Mouse (Mus musculus) CH12.LX (cell line): Measurements from ENCODE around the gene Abca3. TPM values are rescaled to one million over a fixed set of nuclear protein-coding genes. Genes with fewer than 3 reads are reported as not detected.

Source experiments
- DNase-seq: peaks from one replicate; pipeline ENCODE4 v3.0.0-alpha.2; 2013; ENCODE audit errors: extremely low read depth
- H3K27ac ChIP-seq: 2 replicates; pipeline ENCODE4 v1.5.1; 2012; ENCODE audit warnings: low read depth, mild to moderate bottlenecking, control low read depth, moderate library complexity; ENCODE audit not compliant: insufficient read depth
- H3K27me3 ChIP-seq: replicated peaks from 2 replicates; pipeline ENCODE3; 2012; ENCODE audit warnings: inconsistent platforms
- H3K36me3 ChIP-seq, 2 experiments: replicated peaks in 1 of 2; 2 replicates each; pipeline versions ENCODE3 to v1.6.1; 2012; ENCODE audit warnings: inconsistent platforms in 1 of 2, low read length in 1 of 2, mild to moderate bottlenecking in 1 of 2, mixed read lengths in 1 of 2, moderate library complexity in 1 of 2; ENCODE audit not compliant: control insufficient read depth in 1 of 2, insufficient read depth in 1 of 2
- H3K4me1 ChIP-seq, 2 experiments: 2 replicates each; pipeline ENCODE4 v1.6.1; 2012; ENCODE audit warnings: inconsistent platforms in 1 of 2, moderate library complexity in 1 of 2; ENCODE audit not compliant: insufficient read depth in 2 of 2, control insufficient read depth in 1 of 2
- H3K4me2 ChIP-seq: 2 replicates; pipeline ENCODE4 v1.6.1; 2012; ENCODE audit warnings: low read depth, mild to moderate bottlenecking, control low read depth; ENCODE audit not compliant: poor library complexity, insufficient read depth, severe bottlenecking
- H3K4me3 ChIP-seq, 3 experiments: fragments of 150-350 bp in 1 of 3; sonication (generic) in 1 of 3; replicated peaks in 1 of 3; 2 replicates each; pipeline versions ENCODE3 to v1.5.1; 2011 to 2012; ENCODE audit warnings: low read depth in 2 of 3, low read length in 2 of 3, mild to moderate bottlenecking in 2 of 3, moderate library complexity in 2 of 3, control low read depth in 1 of 3, improper control_type of control experiment in 1 of 3, inconsistent platforms in 1 of 3, mixed read lengths in 1 of 3; ENCODE audit not compliant: poor library complexity in 1 of 3
- H3K79me2 ChIP-seq: replicated peaks from 2 replicates; pipeline ENCODE4 v1.6.1; 2012; ENCODE audit warnings: mild to moderate bottlenecking, moderate library complexity; ENCODE audit not compliant: control insufficient read depth, poor library complexity, insufficient read depth, severe bottlenecking; ENCODE audit errors: extremely low read depth
- H3K9ac ChIP-seq: 2 replicates; pipeline ENCODE4 v1.6.1; 2012; ENCODE audit warnings: low read depth, mild to moderate bottlenecking, control low read depth, moderate library complexity; ENCODE audit not compliant: insufficient read depth
- H3K9me3 ChIP-seq: replicated peaks from 2 replicates; pipeline ENCODE3; 2012; ENCODE audit warnings: low read length, inconsistent platforms, mixed read lengths
- BHLHE40 ChIP-seq: IDR thresholded peaks from 2 replicates; pipeline ENCODE4 v1.6.1; 2011; ENCODE audit warnings: mild to moderate bottlenecking, low read depth, low read length, improper control_type of control experiment
- CHD1 ChIP-seq: IDR thresholded peaks from 2 replicates; pipeline ENCODE4 v1.6.1; 2012; ENCODE audit warnings: low read depth, low read length, improper control_type of control experiment, inconsistent platforms
- CHD2 ChIP-seq: IDR thresholded peaks from 2 replicates; pipeline ENCODE4 v1.6.1; 2011; ENCODE audit warnings: low read length, improper control_type of control experiment
- CTCF ChIP-seq, 2 experiments: IDR thresholded peaks in 1 of 2; conservative IDR thresholded peaks in 1 of 2; 2 replicates each; pipeline ENCODE4 v1.5.1; 2011 to 2012; ENCODE audit warnings: low read depth in 2 of 2, low read length in 2 of 2, improper control_type of control experiment in 1 of 2, inconsistent platforms in 1 of 2, mild to moderate bottlenecking in 1 of 2, moderate library complexity in 1 of 2
- E2F4 ChIP-seq: IDR thresholded peaks from 2 replicates; pipeline ENCODE4 v1.6.1; 2011; ENCODE audit warnings: low read depth, low read length, improper control_type of control experiment; ENCODE audit not compliant: insufficient replicate concordance
- ELF1 ChIP-seq: IDR thresholded peaks from 2 replicates; pipeline ENCODE4 v1.6.1; 2014; ENCODE audit warnings: low read depth, mild to moderate bottlenecking, inconsistent platforms, low read length, improper control_type of control experiment
- EP300 ChIP-seq: IDR thresholded peaks from 2 replicates; pipeline ENCODE4 v1.6.1; 2011; ENCODE audit warnings: low read length, improper control_type of control experiment
- ETS1 ChIP-seq: conservative IDR thresholded peaks from 2 replicates; pipeline ENCODE4 v1.6.1; 2012; ENCODE audit warnings: low read depth, mild to moderate bottlenecking, inconsistent platforms, low read length, improper control_type of control experiment, moderate library complexity
- HCFC1 ChIP-seq: IDR thresholded peaks from 2 replicates; pipeline ENCODE4 v1.6.1; 2012; ENCODE audit warnings: low read depth, mild to moderate bottlenecking, inconsistent platforms, low read length, improper control_type of control experiment
- JUN ChIP-seq: IDR thresholded peaks from 2 replicates; pipeline ENCODE4 v1.6.1; 2011; ENCODE audit warnings: low read depth, mild to moderate bottlenecking, low read length, improper control_type of control experiment, moderate library complexity; ENCODE audit not compliant: insufficient read depth
- JUND ChIP-seq: conservative IDR thresholded peaks from 2 replicates; pipeline ENCODE4 v1.6.1; 2011; ENCODE audit warnings: low read depth, low read length, improper control_type of control experiment
- KAT2A ChIP-seq: IDR thresholded peaks from 2 replicates; pipeline ENCODE4 v1.6.1; 2012; ENCODE audit warnings: low read length, improper control_type of control experiment, inconsistent platforms; ENCODE audit not compliant: insufficient replicate concordance
- MAFK ChIP-seq: IDR thresholded peaks from 2 replicates; pipeline ENCODE4 v1.6.1; 2011; ENCODE audit warnings: low read length, improper control_type of control experiment; ENCODE audit not compliant: insufficient replicate concordance
- MAX ChIP-seq: IDR thresholded peaks from 2 replicates; pipeline ENCODE4 v1.6.1; 2011; ENCODE audit warnings: low read length, improper control_type of control experiment
- MAZ ChIP-seq: IDR thresholded peaks from 2 replicates; pipeline ENCODE4 v1.6.1; 2012; ENCODE audit warnings: low read depth, mild to moderate bottlenecking, inconsistent platforms, low read length, improper control_type of control experiment, moderate library complexity
- MXI1 ChIP-seq: IDR thresholded peaks from 2 replicates; pipeline ENCODE4 v1.6.1; 2011; ENCODE audit warnings: mild to moderate bottlenecking, low read depth, low read length, improper control_type of control experiment
- MYC ChIP-seq: IDR thresholded peaks from 2 replicates; pipeline ENCODE4 v1.6.1; 2011; ENCODE audit warnings: low read depth, mild to moderate bottlenecking, improper control_type of control experiment, low read length
- NELFE ChIP-seq: IDR thresholded peaks from 2 replicates; pipeline ENCODE4 v1.6.1; 2011; ENCODE audit warnings: low read depth, low read length, improper control_type of control experiment
- NRF1 ChIP-seq: IDR thresholded peaks from 2 replicates; pipeline ENCODE4 v1.6.1; 2014; ENCODE audit warnings: low read depth, mild to moderate bottlenecking, inconsistent platforms, low read length, improper control_type of control experiment, moderate library complexity
- PAX5 ChIP-seq: IDR thresholded peaks from 2 replicates; pipeline ENCODE4 v1.6.1; 2012; ENCODE audit warnings: low read length, inconsistent platforms, mixed read lengths
- POLR2A ChIP-seq: IDR thresholded peaks from 2 replicates; pipeline ENCODE4 v1.6.1; 2011; ENCODE audit warnings: low read depth, mild to moderate bottlenecking, improper control_type of control experiment, low read length
- POLR2AphosphoS2 ChIP-seq: IDR thresholded peaks from 2 replicates; pipeline ENCODE4 v1.6.1; 2011; ENCODE audit warnings: low read depth, low read length, improper control_type of control experiment
- RAD21 ChIP-seq: IDR thresholded peaks from 2 replicates; pipeline ENCODE4 v1.6.1; 2011; ENCODE audit warnings: low read depth, mild to moderate bottlenecking, low read length, improper control_type of control experiment, moderate library complexity
- RCOR1 ChIP-seq: conservative IDR thresholded peaks from 2 replicates; pipeline ENCODE4 v1.6.1; 2012; ENCODE audit warnings: low read depth, mild to moderate bottlenecking, inconsistent platforms, low read length, improper control_type of control experiment
- SIN3A ChIP-seq: IDR thresholded peaks from 2 replicates; pipeline ENCODE4 v1.6.1; 2012; ENCODE audit warnings: low read length, improper control_type of control experiment, inconsistent platforms
- SMC3 ChIP-seq: IDR thresholded peaks from 2 replicates; pipeline ENCODE4 v1.6.1; 2011; ENCODE audit warnings: low read depth, low read length, improper control_type of control experiment
- TBP ChIP-seq: conservative IDR thresholded peaks from 2 replicates; pipeline ENCODE4 v1.6.1; 2011; ENCODE audit warnings: low read depth, low read length, improper control_type of control experiment
- TCF12 ChIP-seq: IDR thresholded peaks from 2 replicates; pipeline ENCODE4 v1.6.1; 2014; ENCODE audit warnings: low read depth, mild to moderate bottlenecking, inconsistent platforms, low read length, improper control_type of control experiment
- UBTF ChIP-seq: IDR thresholded peaks from 2 replicates; pipeline ENCODE4 v1.6.1; 2012; ENCODE audit warnings: low read depth, mild to moderate bottlenecking, inconsistent platforms, low read length, improper control_type of control experiment, moderate library complexity
- USF1 ChIP-seq: IDR thresholded peaks from 2 replicates; pipeline ENCODE4 v1.6.1; 2014; ENCODE audit warnings: low read depth, mild to moderate bottlenecking, inconsistent platforms, low read length, improper control_type of control experiment
- USF2 ChIP-seq: conservative IDR thresholded peaks from 2 replicates; pipeline ENCODE4 v1.6.1; 2011; ENCODE audit warnings: low read depth, low read length, improper control_type of control experiment
- ZC3H11A ChIP-seq: IDR thresholded peaks from 2 replicates; pipeline ENCODE4 v1.6.1; 2012; ENCODE audit warnings: low read depth, mild to moderate bottlenecking, inconsistent platforms, low read length, improper control_type of control experiment
- ZKSCAN1 ChIP-seq: IDR thresholded peaks from 2 replicates; pipeline ENCODE4 v1.6.1; 2012; ENCODE audit warnings: low read depth, inconsistent platforms, low read length, improper control_type of control experiment, borderline replicate concordance
- ZMIZ1 ChIP-seq: IDR thresholded peaks from 2 replicates; pipeline ENCODE4 v1.6.1; 2012; ENCODE audit warnings: low read depth, mild to moderate bottlenecking, inconsistent platforms, low read length, improper control_type of control experiment
- ZNF384 ChIP-seq: IDR thresholded peaks from 2 replicates; pipeline ENCODE4 v1.6.1; 2012; ENCODE audit warnings: low read depth, low read length, improper control_type of control experiment, inconsistent platforms
- dilution Hi-C: fragments of 300-500 bp; cut with MboI; formaldehyde crosslinking; loops from 2 replicates; pipeline ENCODE4 v1.14.3; 2020; ENCODE audit warnings: low sequenced_read_pairs; ENCODE audit not compliant: extremely low pct_unique_long_range_greater_than_20kb, extremely low pct_ligation_motif_present
- in situ Hi-C: fragments of 300-500 bp; cut with MboI; formaldehyde crosslinking; loops from 3 replicates; pipeline ENCODE4 v1.14.3; 2019; ENCODE audit warnings: low sequenced_read_pairs, low pct_ligation_motif_present, low pct_unique_long_range_greater_than_20kb, mixed read lengths
- polyA plus RNA-seq: library from polyadenylated mRNA; unstranded; fragments of >175 nt; gene quantifications from 2 replicates; pipeline ENCODE4 v1.2.1, GENCODE M21; 2012; ENCODE audit warnings: low read depth; ENCODE audit not compliant: insufficient read length
- total RNA-seq, 2 experiments: library from RNA; depleted of rRNA; stranded (reverse); fragments of 300-350 nt in 1 of 2; fragments of >200 nt in 1 of 2; gene quantifications; 2 replicates each; pipeline ENCODE4 v1.2.3; 2012 to 2014

Gene Abca3
- total RNA-seq (2012; rRNA removed): 5.7 and 8.4 TPM in 2 replicates
- 3.9 and 4.0 TPM in 2 replicates for total RNA-seq (2014; rRNA removed)
- 8.7 and 9.1 TPM in 2 replicates for polyA plus RNA-seq

GRCm38 (mm10) chr17:24351760-24352357 lies at the start of gene Abca3:
Abca3 (plus strand) TSS chr17:24351950.
- peak within 1 kb of the TSS; percentile 68; the same call in 1 of the 2 replicates for H3K9ac ChIP-seq
- DNase-seq: peak; percentile 94
- dilution Hi-C loops: no loop called here
- H3K27me3 ChIP-seq: peaks cover 9% of the 10 kb centered on the region
- peak within 1 kb of the TSS; percentile 76 for H3K4me2 ChIP-seq
- peak within 1 kb of the TSS; percentile 72 to 84 (median 73) for H3K4me3 ChIP-seq
- H3K9me3 ChIP-seq: no peaks in the 10 kb centered on the region
- H3K79me2 ChIP-seq: no peaks in the 10 kb centered on the region
- H3K27ac ChIP-seq: no peak within 1 kb of the TSS
- H3K36me3 ChIP-seq: no peaks in the 10 kb centered on the region
- peaks cover 4 to 45% of the 10 kb centered on the region in 2 experiments; a peak in 3 of 4 replicates for H3K4me1 ChIP-seq
- TF ChIP-seq CTCF (conservative IDR thresholded peaks at IDR 0.05 in 1 of 2, IDR thresholded peaks at IDR 0.05 in 1 of 2; ENCODE audit: low read depth in 2 of 2, low read length in 2 of 2): peak; percentile 38 to 91
- TF ChIP-seq ETS1: no peak
- peak; percentile 86 for TF ChIP-seq ELF1
- no peak for TF ChIP-seq EP300
- 0 out of 2 replicates have a peak, but pooled peaks have one; percentile 15 for TF ChIP-seq SIN3A
- peak; percentile 78; the same call in 1 of the 2 replicates for TF ChIP-seq MXI1
- no peak for TF ChIP-seq RCOR1
- TF ChIP-seq HCFC1: peak; percentile 46
- no peak for TF ChIP-seq POLR2AphosphoS2
- no peak for TF ChIP-seq ZNF384
- TF ChIP-seq KAT2A: no peak
- TF ChIP-seq ZC3H11A: no peak
- TF ChIP-seq JUND: no peak
- no peak for TF ChIP-seq CHD2
- 0 out of 2 replicates have a peak, but pooled peaks have one; percentile 0 for TF ChIP-seq TCF12
- TF ChIP-seq JUN: no peak
- no peak for TF ChIP-seq CHD1
- peak; percentile 92 for TF ChIP-seq NRF1
- peak; percentile 77; the same call in 1 of the 2 replicates for TF ChIP-seq UBTF
- TF ChIP-seq USF2: no peak
- peak; percentile 80; the same call in 1 of the 2 replicates for TF ChIP-seq MAZ
- peak; percentile 97 for TF ChIP-seq MYC
- peak; percentile 35; the same call in 1 of the 2 replicates for TF ChIP-seq SMC3
- TF ChIP-seq E2F4: no peak
- TF ChIP-seq PAX5: no peak
- peak; percentile 66 for TF ChIP-seq POLR2A
- TF ChIP-seq MAX: peak; percentile 96
- no peak for TF ChIP-seq ZMIZ1
- no peak for TF ChIP-seq USF1
- TF ChIP-seq NELFE: peak; percentile 51; the same call in 1 of the 2 replicates
- no peak for TF ChIP-seq TBP
- peak; percentile 65 for TF ChIP-seq BHLHE40
- TF ChIP-seq ZKSCAN1: no peak
- TF ChIP-seq MAFK: no peak
- peak; percentile 38 for TF ChIP-seq RAD21
- TF ChIP-seq, all 38 proteins: peak for 16
- in situ Hi-C loops: no loop called here
